Mouse (Mus musculus) neutrophil, adult 5-6 weeks (primary cell): ENCODE results near the gene Myh7. TPM values are rescaled to one million over a fixed set of nuclear protein-coding genes. Genes with fewer than 3 reads are reported as not detected.
A peak's percentile ranks its signal among the peaks of the same experiment; 100 is the strongest.
"Not testable (repeated sequence)": the region's sequence is repeated elsewhere in the genome, so short reads cannot be mapped to it uniquely, and the experiment has no call there.

Experiments
- ATAC-seq: fragments of 151-379, 151-347 bp; 2 replicates; pipeline ENCODE4 v1.8.0; 2017; ENCODE audit warnings: mild to moderate bottlenecking, moderate TSS enrichment; ENCODE audit not compliant: insufficient number of reproducible peaks, poor library complexity, low FRiP score, severe bottlenecking; ENCODE audit errors: extremely low read depth
- total RNA-seq: library from RNA; stranded (forward); fragments of 200-1000 nt; gene quantifications from 2 replicates; pipeline ENCODE4 v1.2.3, GENCODE M21; 2017

Gene Myh7
- total RNA-seq, 1 experiment from 2014 or later, result not detected

DNA sequence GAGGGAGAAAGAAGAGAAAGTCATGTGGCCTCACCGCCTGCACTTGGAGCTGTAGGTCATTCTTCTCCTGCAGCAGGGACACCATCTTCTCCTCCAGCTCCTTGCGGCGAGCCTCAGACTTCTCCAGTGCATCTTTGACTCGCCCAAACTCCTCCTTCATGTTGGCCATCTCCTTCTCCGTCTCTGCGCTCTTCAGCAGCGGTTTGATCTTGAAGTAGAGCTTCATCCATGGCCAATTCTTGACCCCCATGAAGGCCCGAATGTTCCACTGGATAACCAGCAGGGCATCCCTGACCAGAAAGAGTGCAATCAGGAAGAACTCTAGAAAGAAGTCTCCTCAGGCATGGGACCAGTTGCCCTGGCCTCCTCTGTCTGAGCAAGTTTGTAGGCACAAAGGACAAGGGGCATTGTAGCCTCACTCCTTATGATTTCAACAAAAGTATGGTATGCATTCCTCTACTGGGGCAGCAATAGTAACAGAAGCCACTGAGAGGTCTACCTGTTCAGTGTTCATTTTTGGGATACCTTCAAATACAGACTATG lies 40.7 kb downstream of the Myh7 start:
- ATAC-seq, result no peak

DNA sequence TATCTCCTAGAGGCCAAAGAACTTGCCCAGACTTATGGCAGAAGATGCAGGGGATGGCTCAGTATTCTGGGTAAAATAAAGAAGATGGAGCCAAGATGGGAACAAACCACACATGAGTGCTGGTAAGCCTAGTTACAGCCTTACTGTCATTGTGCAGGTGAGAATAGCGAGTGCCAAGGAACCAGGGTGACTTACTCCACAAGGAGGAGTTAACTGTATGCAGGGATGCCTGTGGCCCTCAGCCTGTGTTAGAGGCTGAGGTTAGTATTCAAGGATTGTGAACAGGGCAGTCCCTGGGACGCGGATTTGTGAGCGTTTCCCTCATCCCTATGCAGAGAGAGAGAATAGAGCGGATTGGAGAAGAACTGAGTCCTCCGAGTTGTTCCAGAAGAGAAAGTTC lies 42.8 kb downstream of the Myh7 start:
- no peak for ATAC-seq

DNA sequence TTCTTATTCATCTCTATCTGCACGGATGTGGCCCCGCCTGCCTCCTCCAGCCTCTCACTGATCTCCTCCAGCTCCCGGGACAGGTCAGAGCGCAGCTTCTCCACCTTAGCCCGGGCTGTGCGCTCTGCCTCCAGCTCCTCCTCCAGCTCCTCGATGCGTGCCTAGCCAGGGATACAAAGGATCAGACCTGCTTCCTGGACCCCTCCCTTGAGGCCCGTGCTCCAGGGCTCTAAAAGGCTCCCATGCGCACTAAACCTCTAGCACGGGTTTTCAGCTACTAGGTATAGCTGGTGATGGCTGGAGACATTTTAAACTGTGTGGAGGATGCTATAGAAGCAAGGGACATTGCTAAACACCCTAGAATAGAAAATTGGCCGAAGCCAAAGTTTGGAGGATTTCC lies 43.9 kb downstream of the Myh7 start:
- no peak for ATAC-seq

DNA sequence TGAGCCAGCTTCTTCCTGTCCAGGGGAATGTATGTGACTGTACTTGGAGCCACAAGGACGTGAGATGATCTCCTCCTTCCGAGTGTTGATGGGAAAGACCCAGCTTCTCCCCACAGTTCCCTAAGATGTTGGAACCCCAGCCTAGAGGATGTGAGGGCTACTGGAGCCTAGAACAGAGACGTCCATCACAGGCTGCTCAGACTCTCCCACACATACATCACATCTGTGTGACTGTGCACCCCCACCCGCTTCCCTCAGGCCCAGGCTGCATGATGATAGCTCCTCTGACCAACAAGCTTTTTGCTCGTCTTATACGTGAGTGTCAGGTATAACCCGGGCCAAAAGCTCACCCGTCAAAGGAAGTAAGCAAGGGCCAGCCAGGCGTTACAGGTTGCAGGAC lies 45.6 kb downstream of the Myh7 start:
- no peak for ATAC-seq

DNA sequence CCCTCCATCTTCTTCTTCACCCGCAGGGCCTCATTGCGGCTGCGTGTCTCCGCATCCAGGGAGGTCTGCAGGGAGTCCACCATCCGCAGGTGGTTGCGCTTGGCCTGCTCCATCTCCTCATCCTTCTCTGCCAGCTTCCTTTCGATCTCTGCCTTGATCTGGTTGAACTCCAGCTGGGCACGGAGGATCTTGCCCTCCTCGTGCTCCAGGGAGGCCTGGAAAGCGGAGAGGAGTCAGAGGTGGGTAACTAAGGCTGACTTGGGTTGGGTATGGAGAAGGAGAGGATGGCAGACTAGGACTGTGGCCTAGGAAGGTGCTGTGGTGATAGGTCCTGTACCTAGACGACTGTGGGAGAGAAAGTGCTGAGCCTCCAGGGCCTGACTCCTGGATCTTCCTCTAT lies 47.4 kb downstream of the Myh7 start:
- ATAC-seq, result not testable (repeated sequence)

DNA sequence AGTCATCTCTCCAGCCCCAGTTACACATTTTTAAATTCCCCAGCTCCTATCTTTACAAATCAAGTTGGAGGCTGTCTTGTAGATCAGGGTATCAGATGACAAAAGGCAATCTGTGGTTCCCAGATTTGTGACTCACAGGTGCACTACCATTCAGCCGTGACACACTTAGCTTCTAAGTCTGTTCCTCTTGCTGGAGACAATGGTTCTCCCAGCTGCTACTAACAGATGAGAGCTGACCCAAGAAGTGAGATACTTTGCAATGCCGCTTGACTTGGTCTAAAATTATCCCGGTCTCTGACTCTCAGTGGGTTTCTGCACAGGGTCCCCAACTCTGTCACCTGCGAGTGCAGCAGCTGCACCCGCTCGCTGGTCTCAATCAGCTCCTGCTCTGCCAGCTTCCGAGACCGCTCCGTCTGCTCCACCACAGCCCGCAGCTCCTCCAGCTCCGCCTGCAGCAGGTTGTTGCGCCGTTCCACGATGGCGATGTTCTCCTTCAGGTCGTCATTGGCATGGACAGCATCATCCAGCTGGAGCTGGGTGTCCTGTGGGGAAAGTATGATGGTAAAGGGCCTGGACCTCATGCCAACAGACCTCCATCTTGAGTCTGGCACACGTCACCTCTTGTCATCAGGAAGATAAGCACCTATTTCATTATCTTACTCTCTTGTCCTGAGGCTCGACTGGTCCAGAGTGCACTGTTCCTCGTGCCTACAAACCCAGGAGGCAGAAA lies 48.3 kb downstream of the Myh7 start:
- no peak for ATAC-seq

DNA sequence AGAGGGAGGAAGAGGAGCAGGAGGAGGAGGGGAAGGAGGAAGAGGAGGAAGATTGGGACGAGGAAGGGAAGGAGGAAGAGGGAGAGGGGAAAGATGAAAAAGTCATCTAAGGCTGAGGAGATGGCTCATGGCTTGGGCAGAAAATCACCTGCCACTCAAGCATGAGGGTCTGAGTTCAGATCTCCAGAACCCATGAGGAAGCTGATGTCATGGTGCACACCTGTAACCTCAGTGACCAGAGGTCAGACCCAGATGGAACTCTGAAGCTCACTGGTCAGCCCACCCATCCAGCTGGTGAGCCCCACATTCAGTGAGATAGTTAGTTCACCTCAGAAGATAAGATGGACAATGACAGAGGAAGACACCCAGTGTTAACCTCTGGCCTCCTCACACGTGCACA lies 49.5 kb downstream of the Myh7 start:
- ATAC-seq, result no peak

DNA sequence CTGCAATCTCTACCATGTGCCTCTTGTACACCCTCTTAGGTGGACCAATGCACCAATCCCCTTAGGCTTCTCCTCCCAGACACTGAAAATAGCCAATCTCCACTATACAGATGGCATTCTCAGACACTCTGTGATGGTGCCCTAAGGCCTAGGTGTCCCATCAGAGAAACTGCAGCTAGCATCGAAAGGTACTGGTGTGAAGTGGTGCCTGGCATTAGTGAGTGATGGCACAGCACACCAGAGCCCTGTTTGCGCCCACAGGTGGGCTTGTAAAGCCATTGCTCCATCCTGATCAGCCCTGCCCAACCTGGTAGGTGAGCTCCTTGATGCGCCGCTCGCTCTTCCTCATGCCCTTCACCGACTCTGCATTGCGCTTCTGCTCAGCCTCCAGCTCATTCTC lies 50.5 kb downstream of the Myh7 start:
- no peak for ATAC-seq

DNA sequence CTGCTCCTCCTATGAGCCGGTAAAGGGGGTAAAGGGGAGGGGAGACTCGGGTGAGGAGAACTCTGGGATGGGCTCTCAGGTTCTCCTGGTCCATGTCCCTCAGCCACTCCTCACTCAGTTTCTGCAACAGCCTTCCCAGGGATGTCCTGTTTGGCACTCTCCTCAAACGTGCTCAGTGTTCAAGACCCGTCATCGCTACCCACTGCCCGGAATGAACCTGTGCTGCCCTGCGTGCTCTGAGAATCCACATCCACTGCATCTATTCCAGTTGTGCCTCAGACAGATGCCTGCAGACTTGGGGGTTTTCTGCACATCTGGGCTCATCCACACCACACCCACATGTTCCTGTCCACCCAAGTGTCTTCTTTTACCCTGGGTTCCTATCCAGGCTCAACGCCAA lies 51.9 kb downstream of the Myh7 start:
- no peak for ATAC-seq

DNA sequence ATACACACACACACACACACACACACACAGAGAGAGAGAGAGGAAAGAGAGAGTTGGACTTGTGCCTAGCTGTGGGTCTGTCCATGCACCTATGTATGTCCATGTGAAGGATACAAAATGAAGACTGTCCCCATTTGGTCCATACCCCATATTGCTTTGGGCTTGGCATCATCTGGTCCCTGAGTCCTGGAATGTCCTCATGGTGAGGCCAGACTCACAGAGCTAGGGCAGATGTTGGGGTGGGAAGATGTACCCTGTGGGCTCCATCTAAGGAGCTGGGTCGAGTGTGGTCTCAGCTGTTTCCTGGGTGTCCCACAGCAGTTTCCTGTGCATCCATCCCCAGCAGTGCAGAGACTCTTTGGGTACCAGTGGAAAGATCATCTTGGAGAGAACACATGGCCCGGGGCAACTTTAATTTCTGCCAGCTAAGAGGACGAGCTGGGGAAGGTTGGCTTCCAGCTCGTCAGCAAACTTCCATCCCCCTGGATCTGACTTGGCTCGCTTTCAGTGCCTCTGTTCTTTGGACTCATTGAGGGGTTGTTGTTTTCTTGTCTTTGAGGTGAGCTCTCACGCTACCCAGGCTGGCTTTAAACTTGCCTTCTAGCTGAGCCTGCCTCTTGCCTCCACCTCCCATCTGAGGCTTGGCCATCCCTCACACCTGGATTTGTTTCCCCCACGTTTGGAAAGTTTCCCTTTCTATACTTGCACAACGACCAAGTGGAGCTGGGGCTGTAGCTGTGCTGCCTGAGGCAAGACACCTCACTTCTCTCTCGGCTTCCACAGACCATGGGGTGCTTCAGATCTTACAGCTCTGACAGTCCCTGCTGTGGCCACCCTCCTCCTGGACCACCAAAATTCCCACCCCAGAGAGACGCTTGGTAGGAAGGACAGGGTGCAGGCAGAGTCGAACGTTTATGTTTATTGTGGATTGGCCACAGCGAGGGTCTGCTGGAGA lies 53.1 kb downstream of the Myh7 start:
- ATAC-seq, result no peak

DNA sequence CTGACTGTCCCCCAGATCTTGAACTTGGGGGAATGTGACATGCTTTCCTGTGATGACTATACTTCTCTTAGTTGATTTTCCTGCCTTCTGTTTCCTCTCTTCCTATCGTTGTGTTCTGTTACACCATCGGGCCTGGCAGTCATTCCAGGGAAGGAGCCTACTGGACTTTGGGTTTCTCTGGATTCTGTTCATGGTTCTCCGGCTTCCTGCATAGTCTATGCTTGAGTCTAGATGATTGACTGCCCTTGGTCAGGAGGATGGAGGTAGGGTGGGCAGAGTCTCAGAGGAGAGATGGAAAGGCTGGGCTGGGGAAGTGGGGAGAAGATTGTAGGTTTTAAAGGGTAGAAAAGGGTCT lies 54.3 kb downstream of the Myh7 start:
- ATAC-seq, result no peak

DNA sequence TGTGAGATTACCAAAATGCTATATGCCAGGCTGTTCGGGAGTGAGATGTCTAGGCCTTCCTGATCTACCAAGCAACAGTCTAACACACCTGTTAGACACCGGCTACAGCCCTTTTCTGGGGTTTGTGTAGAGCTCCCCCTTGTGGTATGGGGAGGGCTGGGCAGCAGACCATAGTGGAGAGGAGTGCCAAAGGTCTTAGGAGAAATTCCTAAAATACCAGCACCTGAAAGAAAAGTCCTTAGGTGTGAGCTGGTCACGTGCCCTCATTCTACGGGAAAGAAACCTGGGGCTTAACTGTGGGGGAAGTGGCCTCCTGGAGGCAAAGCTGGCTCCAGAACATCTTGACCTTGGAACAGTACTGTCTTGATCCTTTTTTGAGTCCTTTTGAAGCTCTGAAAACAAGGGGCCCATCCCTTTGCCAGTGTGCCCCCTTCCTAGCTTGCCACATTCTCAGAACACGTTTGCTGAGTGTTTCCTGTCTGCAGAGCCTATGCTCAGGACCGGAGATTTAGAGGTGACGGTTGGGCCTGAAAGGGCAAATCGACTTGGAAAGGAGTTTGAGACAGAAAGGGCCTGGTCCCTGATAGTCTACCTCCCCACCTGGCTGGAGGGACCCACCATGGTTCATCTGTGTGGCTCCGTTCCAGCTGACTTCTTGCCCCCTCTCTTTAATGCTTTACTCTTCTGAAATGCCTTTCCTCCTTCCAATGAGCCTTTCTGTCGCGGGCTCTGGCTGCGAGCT lies 54.8 kb downstream of the Myh7 start:
- ATAC-seq, result peak; percentile 33; the same call in 1 of the 2 replicates

DNA sequence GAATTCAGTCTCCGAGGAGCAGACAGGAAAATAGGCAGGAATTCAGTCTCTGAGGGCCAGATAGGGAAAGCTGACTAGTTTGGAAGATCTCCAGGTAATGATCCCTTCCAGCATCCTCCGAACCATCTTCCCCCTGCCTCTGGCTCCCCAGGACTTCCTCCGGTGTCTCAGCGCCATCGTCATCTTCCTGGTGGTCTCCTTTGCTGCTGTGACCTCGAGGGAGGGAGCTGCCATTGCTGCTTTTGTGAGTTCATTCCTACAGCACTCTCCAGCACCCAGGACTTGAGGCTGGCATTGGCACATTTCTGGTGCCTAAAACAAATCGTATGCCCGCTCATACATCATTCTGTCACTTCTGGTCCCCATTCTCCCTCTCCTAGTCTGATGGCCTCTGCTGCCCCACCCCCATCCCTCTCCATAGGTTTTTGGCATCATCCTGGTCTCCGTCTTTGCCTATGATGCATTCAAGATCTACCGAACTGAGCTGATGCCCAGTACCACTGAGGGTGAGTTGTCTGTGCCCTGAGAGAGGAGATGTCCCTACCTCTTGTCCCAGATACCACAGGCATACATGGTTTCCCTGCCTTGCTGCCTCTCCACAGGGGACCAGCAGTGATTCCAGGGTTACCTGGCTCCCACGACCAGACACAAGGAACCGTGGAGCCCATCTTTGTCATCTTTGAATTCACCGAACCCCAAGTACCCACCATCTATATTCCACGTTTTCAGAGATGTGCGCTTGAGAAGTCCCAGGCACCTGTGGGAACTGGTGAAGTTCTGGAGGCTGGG lies 55.8 kb downstream of the Myh7 start:
- no peak for ATAC-seq

DNA sequence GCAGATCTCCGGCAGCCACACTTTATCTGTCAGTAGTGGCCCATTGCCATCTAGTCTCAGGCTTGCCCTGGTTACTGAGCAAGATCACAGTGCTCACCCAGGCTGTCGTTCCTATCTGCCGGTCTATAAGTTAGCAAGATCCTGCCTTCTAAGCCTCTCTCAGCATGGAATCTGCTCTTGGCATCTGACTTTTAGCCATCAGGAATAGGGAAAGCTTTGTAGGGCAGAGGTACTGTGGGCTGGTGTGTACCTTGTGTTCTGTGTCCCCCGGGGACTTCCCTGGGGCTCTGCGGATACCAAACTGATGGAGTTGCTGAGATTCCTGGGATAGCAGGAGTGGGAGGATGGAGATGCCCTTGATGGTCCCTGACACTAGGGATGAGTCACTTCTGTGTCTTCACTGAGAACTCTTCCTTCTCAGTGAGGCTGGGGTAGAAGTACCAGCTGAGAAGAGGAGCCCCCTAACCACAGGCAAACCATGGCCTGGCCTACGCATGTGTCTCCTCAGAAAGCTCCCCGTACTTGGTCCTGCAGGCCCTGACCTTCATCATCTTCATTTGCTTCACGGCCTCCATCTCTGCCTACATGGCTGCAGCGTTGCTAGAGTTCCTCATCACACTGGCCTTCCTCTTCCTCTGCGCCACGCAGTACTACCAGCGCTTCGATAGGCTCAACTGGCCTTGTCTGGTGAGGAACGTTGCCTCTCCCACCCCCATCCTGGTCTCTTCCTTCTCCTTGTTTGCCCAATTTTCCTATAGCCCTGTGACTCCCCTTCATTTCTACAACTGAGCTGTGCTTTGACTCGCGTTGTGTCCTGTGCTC lies 56.9 kb downstream of the Myh7 start:
- ATAC-seq, result no peak

DNA sequence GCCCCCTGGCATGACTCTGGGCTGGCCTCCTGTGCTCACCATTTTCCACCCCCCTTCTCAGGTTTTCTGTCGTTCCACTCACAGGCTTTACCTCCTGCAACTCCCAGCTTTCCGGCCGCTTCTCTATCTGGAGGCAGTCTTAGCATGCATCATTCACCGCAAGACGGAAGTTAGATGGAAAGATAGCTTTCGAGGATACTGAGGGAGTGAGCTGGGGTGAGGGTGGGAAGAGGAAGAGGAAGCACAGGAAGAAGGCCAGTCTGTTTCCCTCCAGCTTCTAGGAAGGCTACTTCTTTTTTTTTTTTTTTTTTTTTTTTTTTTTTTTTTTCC lies 57.6 kb downstream of the Myh7 start:
- no peak for ATAC-seq

DNA sequence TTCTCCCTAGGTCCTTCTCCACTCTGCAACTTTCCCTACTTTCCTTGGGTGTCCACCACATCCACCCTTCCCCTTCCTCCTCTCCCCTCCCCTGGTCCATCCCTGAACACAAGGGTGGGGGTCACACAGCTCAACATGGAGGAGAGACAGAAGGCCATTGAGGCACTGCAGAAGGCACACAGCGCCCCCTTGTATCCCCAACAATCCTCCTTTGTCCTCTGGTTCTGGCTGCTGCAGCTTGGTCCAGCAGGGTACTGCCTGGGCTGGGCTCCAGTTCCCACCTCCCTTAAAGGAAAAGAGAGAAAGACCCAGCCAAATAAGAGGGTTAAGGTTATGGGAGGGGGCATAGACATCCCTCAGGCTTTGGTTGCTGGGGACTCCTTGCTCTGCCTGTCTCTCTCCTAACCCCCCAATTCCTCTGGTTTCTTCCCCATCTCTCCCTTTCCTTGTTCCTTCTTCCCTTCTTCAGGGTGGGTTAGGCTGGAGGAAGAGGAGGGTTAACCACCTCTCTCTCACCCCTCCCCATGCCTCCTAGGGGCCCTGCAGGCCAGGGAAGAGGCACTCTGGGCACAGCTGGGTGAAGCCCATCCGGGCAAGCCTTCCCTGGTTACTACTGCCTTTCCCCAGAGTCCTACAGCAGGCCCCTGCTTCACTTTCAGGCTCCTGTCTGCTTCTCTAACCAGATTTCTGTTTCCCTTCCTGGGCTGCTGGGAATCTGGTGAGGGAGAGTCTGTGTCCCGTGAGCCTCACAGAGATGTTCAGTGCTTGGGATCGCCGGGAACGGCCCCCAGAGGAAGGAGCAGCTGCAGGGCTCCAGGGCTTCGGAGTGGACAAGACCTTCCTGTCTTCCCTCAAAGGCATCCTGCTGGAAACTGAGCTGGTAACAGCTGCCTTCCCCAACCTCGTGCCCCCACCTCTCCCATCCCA lies 58.3 kb downstream of the Myh7 start, which contains the start of gene Cmtm5:
Gene Cmtm5 (plus strand): TSS at position 358 of the 927 bp plus-strand sequence.
- no peak for ATAC-seq

DNA sequence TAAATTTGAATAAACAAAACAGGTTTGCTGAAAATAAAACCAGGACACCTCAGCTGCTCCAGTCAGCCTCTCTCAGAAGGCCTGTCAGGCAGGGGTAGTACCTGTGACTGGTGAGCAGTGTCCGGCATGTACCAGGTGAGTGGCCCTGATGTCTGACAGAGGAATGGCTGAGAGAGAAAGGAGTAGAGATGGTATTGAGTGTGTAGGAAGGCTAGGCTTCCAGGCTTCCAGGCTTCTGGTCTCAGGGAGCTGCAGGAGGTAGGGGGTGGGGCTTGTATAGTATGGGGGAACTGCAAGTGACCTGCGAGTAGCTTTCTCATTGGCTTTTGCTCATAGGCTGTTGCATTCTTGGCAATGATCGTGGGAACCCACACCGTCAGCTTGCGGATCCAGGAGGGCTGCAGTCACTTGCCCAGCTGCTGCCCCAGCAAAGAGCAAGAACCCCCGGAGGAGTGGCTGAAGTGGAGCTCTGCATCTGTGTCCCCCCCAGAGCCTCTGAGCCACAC lies 61.7 kb downstream of the Myh7 start, which contains the start of gene Il25:
Gene Il25 (plus strand): TSS at position 51 of the 506 bp plus-strand sequence.
- ATAC-seq, result no peak
